Mouse (Mus musculus) kidney, embryonic 16.5 days (tissue): ENCODE data around the gene Cdh7. TPM values are rescaled to one million over a fixed set of nuclear protein-coding genes. Genes with fewer than 3 reads are reported as not detected.

Source experiments
- ATAC-seq: fragments of 200-750 bp; cut with Nextera tagmentation; 2 replicates; pipeline ENCODE4 v1.8.0; 2017; ENCODE audit warnings: moderate TSS enrichment; ENCODE audit not compliant: low FRiP score, low TSS enrichment
- H3K27ac ChIP-seq: fragments of 300-500 bp; sonication (generic); 2 replicates; pipeline ENCODE4 v1.5.1; 2014; ENCODE audit warnings: low read length
- H3K27me3 ChIP-seq: fragments of 300-500 bp; sonication (generic); 2 replicates; pipeline ENCODE4 v1.6.1; 2014; ENCODE audit warnings: low read length, control low read depth, mixed read lengths; ENCODE audit not compliant: insufficient read depth
- H3K36me3 ChIP-seq: fragments of 300-500 bp; sonication (generic); 2 replicates; pipeline ENCODE4 v1.6.1; 2014; ENCODE audit warnings: low read length, control low read depth, mixed read lengths; ENCODE audit not compliant: insufficient read depth
- H3K4me1 ChIP-seq: fragments of 300-500 bp; sonication (generic); 2 replicates; pipeline ENCODE4 v1.6.1; 2014; ENCODE audit warnings: low read length, control low read depth, mixed read lengths; ENCODE audit not compliant: insufficient read depth
- H3K4me2 ChIP-seq: fragments of 300-500 bp; sonication (generic); replicated peaks from 2 replicates; pipeline ENCODE4 v1.6.1; 2014; ENCODE audit warnings: low read depth, low read length
- H3K4me3 ChIP-seq: fragments of 300-500 bp; sonication (generic); 2 replicates; pipeline ENCODE4 v1.5.1; 2014; ENCODE audit warnings: mild to moderate bottlenecking, low read length
- H3K9ac ChIP-seq: fragments of 300-500 bp; sonication (generic); replicated peaks from 2 replicates; pipeline ENCODE4 v1.6.1; 2014; ENCODE audit warnings: low read length
- H3K9me3 ChIP-seq: fragments of 300-500 bp; sonication (generic); 2 replicates; pipeline ENCODE4 v1.6.1; 2016; ENCODE audit warnings: low read length, control low read depth
- WGBS: fragments of 180-500 bp; shearing (Covaris S2); extraction: QIAGEN DNeasy Blood & Tissue Kit; methylation state at CpG from one replicate; pipeline ENCODE4 v1.1.7; 2014; 5-methylcytosine and 5-hydroxymethylcytosine counted together
- polyA plus RNA-seq: library from polyadenylated mRNA; unstranded; fragments of >200 nt; fragmentation: Nextera tagmentation; extraction: Ambion mirVana; gene quantifications from 2 replicates; pipeline ENCODE4 v1.2.1, GENCODE M21; 2015

Gene Cdh7
- polyA plus RNA-seq: 0.10 and 0.19 TPM in 2 replicates

DNA sequence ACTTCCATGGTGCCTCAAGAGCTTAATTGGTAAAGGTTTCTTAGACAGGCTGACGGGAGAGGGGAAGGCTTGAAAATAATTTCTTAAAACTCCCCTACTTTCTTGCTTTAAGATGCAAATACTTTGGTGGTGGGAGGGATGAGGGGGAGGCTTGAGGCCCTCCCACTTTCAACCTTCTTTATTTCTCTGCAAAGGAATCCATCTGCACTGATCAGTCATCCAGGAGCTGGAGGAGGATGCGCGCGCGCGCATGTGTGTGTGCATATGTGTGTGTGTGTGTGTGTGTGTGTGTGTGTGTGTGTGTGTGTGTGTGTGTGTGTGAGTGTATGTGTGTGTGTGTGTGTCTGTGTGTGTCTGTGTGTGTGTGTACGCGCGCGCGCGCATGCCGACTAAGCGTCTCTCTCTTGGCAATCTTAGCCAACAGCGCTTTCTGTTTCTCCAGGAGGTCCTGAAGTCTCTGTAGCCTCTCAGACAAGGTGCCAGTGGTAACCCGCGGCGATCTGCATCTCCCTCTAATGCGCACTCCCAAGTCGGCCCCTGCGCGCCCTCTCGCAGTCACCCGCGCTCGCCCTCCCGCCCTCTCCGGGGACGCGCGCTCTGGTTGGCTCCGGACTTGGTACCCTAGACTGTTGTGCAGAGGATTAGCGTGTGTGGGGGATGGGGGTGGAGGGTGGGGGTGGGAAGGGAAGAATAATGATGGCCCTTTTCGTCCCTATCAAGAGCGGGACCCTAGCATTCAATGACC is at the start of gene Cdh7:
TSS of gene Cdh7 (plus strand) at position 368 of the 745 bp plus-strand sequence.
- peak within 1 kb of the TSS; percentile 56 for H3K4me3 ChIP-seq
- no peaks in the 10 kb centered on the region for H3K9me3 ChIP-seq
- no peak within 1 kb of the TSS for H3K27ac ChIP-seq
- WGBS: under 1% methylated on average over 35 of the region's 35 CpGs
- no peaks in the 10 kb centered on the region for H3K36me3 ChIP-seq
- peak; percentile 88 for ATAC-seq
- H3K4me2 ChIP-seq: peak within 1 kb of the TSS; percentile 87
- H3K4me1 ChIP-seq: no peaks in the 10 kb centered on the region
- peaks cover 17% of the 10 kb centered on the region for H3K27me3 ChIP-seq
- no peak within 1 kb of the TSS for H3K9ac ChIP-seq

DNA sequence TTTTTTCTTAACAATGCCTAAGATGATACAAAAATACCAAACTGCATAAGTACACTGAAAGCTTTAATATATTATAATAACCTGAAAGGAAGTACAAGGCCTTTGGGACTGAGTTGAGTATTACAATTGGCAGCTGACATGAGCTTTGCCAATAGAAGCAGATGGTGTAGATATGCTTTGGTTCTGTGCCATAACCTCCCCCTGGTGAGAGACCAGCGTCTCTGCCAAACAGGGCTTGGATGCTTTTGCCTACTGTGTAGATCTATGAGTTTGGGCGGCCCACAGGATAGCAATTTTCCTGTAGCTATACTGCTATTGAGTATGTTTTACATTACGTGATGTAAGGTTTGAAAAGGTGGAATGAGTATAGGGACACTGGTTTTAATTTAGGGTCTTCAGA is 49.6 kb upstream of the Cdh7 start:
- Histone ChIP-seq H3K4me2 (no peak overlapping the region), H3K4me3 (no peak overlapping the region), H3K27me3 (no peaks in the 10 kb centered on the region), H3K36me3 (no peaks in the 10 kb centered on the region), H3K9me3 (no peaks in the 10 kb centered on the region), H3K4me1 (no peaks in the 10 kb centered on the region), H3K27ac (no peak overlapping the region), H3K9ac (no peak overlapping the region)
- WGBS: 88% methylated on average over 3 of the region's 3 CpGs
- ATAC-seq: no peak

DNA sequence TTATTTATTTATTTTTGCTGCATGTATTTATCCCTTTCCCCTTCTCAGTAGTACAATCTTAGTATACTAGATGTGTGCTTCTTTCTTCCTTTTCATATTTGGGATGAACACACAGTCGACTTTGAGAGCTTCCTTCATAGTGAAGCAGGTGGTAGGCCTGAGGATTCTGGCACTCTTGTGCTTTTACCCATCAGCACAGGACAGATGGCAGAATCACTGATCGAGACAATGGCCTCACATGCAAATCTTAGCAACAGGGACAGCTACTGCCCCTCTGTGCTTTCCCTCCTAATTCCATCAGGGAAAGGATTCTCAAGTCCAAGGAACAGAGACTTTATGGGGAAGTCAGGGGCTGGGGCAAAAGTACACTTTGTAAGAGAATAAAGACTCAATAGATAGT is 33.7 kb upstream of the Cdh7 start:
- no peak overlapping the region for H3K27ac ChIP-seq
- no peaks in the 10 kb centered on the region for H3K36me3 ChIP-seq
- H3K9ac ChIP-seq: no peak overlapping the region
- H3K4me3 ChIP-seq: no peak overlapping the region
- no peaks in the 10 kb centered on the region for H3K4me1 ChIP-seq
- H3K9me3 ChIP-seq: no peaks in the 10 kb centered on the region
- ATAC-seq: no peak
- WGBS: 87% methylated on average over 2 of the region's 2 CpGs
- H3K4me2 ChIP-seq: no peak overlapping the region
- no peaks in the 10 kb centered on the region for H3K27me3 ChIP-seq

DNA sequence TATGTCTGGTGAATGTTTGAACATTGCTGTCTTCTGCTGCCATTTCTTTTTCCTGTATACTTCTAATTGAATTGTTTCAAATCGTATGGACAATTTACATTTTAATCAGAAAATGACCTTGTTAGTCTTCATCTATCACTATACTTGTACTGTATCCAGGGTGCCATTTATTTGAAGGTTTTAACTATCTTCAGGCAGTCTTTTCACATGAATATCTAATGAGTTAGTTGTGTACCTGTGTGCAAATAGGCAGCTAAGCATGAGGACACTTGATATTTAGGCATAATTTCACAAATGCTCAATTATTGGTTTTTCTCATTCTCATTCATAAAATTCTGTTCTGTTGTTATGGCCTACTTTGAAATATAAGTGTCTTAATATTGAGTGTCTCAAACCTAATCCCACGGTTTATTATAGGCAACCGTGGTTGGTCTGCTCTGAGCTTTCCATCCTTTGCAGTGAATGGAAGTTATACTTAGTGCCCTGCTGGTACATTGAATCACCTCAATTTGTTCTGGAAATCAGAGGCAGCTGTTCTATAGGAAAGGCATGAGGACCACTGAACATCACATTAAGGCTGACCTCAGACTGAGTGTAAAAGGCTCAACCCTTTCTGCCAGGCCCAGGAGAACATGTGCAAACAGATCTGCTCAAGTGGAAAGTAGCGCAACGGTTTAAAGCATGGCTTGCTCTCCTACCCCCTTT is 10.4 kb upstream of the Cdh7 start:
- no peak overlapping the region for H3K4me2 ChIP-seq
- no peak overlapping the region for H3K4me3 ChIP-seq
- no peak overlapping the region for H3K27ac ChIP-seq
- no peaks in the 10 kb centered on the region for H3K36me3 ChIP-seq
- no peak for ATAC-seq
- H3K9ac ChIP-seq: no peak overlapping the region
- 76% methylated on average over 5 of the region's 5 CpGs for WGBS
- H3K4me1 ChIP-seq: no peaks in the 10 kb centered on the region
- no peaks in the 10 kb centered on the region for H3K27me3 ChIP-seq
- no peaks in the 10 kb centered on the region for H3K9me3 ChIP-seq

DNA sequence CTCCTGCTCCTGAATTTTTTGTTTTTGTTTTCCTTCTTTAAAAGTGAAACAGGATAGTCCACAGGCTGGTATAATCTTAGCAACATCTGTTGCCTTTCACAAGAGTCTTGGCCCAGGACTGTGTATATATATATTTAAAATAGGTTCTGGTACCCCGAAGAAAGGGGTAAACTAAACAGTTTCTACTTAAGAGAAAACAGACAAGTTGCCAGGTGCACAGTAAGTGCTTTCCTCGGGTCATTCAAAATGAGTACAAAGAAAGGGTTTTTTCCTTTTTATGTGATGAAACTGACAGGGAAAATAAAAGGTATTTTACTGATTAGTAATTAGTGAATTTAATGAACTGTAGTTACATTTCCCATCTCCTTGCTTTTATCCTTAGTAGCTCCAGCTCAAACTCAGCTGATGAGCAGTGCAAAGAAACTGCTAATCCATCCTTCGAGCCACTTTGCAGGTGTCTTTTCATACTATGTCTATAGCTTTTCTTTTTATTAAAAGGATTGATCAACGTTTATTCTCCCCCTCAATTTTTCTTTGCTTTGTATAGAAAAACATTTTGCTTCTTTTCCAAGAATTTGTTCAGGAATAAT is 9.7 kb upstream of the Cdh7 start:
- 66% methylated on average over 4 of the region's 4 CpGs for WGBS
- Histone ChIP-seq H3K4me2 (no peak overlapping the region), H3K9ac (no peak overlapping the region), H3K9me3 (no peaks in the 10 kb centered on the region), H3K27me3 (no peaks in the 10 kb centered on the region), H3K4me1 (no peaks in the 10 kb centered on the region), H3K36me3 (no peaks in the 10 kb centered on the region), H3K27ac (no peak overlapping the region), H3K4me3 (no peak overlapping the region)
- no peak for ATAC-seq

DNA sequence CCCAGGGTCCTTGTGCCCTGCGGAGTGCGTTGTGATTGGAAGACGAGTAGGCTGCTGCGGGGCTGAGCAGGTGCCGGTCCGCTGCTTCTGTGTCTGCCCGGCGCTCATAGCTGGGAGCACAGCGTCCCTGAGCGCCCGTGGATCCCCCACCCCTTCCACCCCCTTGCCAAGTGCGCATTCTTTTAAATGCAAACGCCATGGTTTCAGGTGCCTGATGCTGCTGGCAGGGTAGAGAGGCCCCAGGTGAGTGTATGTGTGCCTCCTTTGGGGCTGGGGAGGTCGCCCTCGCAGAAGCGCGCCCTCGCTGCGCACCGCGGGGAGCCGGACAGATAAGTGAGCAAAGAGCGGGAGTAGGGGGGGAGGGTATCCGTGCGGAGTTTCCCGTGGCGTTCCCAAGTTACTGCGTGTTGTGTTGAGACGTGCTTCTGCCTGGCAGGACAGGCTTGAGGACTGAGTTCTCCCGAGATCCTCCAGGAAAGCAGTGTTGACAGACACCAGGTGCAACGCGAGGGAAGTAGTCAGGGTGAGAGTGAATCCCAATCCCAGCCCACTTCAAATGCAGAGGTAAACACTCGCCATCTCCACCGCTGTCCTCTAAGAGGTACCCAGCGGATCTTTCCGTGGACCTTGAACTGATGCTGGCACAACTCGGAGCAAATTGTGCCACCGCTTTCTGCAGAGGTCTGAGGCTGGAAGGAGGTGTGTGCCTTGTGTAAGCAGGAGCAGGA is 742 bp downstream of the Cdh7 start:
- whole genome bisulfite sequencing: under 1% methylated on average over 38 of the region's 38 CpGs
- no peaks in the 10 kb centered on the region for H3K9me3 ChIP-seq
- no peaks in the 10 kb centered on the region for H3K4me1 ChIP-seq
- H3K4me3 ChIP-seq: peak overlapping the region; percentile 56
- H3K27ac ChIP-seq: no peak overlapping the region
- no peak overlapping the region for H3K9ac ChIP-seq
- peaks cover 17% of the 10 kb centered on the region for H3K27me3 ChIP-seq
- no peaks in the 10 kb centered on the region for H3K36me3 ChIP-seq
- peak; percentile 86 for ATAC-seq
- H3K4me2 ChIP-seq: peak overlapping the region; percentile 87

DNA sequence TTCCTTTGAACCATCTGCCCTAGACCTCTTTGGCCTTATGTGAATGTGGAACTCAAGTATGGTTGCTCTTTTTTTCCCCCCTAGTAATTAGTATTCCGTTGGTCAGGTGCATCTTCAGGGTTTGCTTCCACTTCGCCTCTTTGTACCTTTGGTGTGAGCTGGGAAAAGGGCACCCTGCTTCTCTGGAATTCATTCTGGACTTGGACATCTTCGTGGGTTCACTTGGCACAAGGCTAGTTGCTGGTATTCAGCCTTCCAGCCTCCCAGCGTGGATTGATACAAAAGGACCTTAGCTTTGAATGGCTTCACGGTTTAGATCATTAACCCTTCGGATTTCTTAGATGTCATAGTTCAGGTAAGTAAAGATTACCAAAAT is 1.3 kb downstream of the Cdh7 start:
- H3K4me2 ChIP-seq: no peak overlapping the region
- H3K4me1 ChIP-seq: no peaks in the 10 kb centered on the region
- no peak overlapping the region for H3K27ac ChIP-seq
- H3K27me3 ChIP-seq: peaks cover 17% of the 10 kb centered on the region
- H3K9ac ChIP-seq: no peak overlapping the region
- ATAC-seq: no peak
- H3K36me3 ChIP-seq: no peaks in the 10 kb centered on the region
- 28% methylated on average over 6 of the region's 6 CpGs for WGBS
- H3K4me3 ChIP-seq: no peak overlapping the region
- H3K9me3 ChIP-seq: no peaks in the 10 kb centered on the region

DNA sequence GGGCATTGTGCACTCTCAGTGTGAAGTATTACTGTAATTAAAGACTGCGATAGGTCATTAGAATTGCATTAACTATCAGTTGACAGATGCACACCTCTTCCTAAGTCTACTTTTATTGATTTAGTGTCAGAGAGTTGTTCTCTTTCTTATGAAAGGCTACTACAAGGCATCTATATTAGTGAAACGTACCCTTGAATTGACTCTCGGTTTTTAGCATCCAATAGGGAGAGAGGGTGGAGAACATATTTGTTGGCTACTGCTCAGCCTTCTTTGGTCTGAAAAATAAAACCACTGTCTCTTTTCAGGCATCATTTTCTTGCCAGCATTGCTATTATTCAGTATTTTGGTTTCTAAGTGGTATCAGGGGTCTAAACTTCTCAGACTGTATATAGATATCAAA is 2.5 kb downstream of the Cdh7 start:
- ATAC-seq: no peak
- H3K27ac ChIP-seq: no peak overlapping the region
- no peaks in the 10 kb centered on the region for H3K4me1 ChIP-seq
- H3K36me3 ChIP-seq: no peaks in the 10 kb centered on the region
- no peak overlapping the region for H3K4me2 ChIP-seq
- peaks cover 17% of the 10 kb centered on the region for H3K27me3 ChIP-seq
- WGBS: 63% methylated on average over 3 of the region's 3 CpGs
- no peaks in the 10 kb centered on the region for H3K9me3 ChIP-seq
- no peak overlapping the region for H3K4me3 ChIP-seq
- H3K9ac ChIP-seq: no peak overlapping the region

DNA sequence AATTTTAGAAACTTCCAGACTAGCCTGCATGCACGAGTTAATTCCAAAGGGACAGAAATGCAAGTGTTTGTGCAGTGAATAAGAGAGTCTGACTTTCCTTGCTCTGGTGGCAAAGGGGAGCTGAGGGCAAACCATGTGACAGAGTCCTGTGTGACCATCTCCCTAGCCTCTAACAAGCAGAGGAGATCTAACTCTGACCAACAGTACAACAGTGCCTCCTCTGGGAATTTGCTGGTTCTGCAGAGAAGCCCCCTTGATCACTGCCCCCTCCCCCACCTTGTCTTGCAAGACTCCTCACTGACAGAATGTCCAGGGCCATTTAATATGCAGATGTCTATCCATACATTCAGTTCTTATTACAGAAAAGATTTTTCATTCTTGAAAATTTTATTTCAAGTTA is 3.2 kb downstream of the Cdh7 start:
- H3K27ac ChIP-seq: no peak overlapping the region
- ATAC-seq: no peak; the same call in 1 of the 2 replicates
- no peak overlapping the region for H3K9ac ChIP-seq
- H3K4me2 ChIP-seq: no peak overlapping the region
- H3K27me3 ChIP-seq: peaks cover 17% of the 10 kb centered on the region
- no peaks in the 10 kb centered on the region for H3K36me3 ChIP-seq
- no peaks in the 10 kb centered on the region for H3K9me3 ChIP-seq
- WGBS: 6% methylated on average over 1 of the region's 1 CpGs
- H3K4me3 ChIP-seq: no peak overlapping the region
- no peaks in the 10 kb centered on the region for H3K4me1 ChIP-seq
